Mouse (Mus musculus) olfactory bulb, adult 2 months (tissue): ENCODE measurements at regions not wholly inside any gene's neighbourhood (a gene's known extent, or its start where the extent isn't known, plus 50 kb on each side); places are given as distances from the start of the nearest gene placed in this dataset.

Source experiments
- CTCF ChIP-seq: fragments of 200-500 bp; IDR thresholded peaks from 2 replicates; pipeline ENCODE4 v1.5.1; 2012; ENCODE audit warnings: low read depth, mild to moderate bottlenecking, low read length, moderate library complexity; ENCODE audit not compliant: insufficient read depth
- POLR2A ChIP-seq: fragments of 200-500 bp; IDR thresholded peaks from 2 replicates; pipeline ENCODE4 v1.6.1; 2012; ENCODE audit warnings: mild to moderate bottlenecking, low read depth, low read length, moderate library complexity; ENCODE audit not compliant: insufficient read depth

DNA sequence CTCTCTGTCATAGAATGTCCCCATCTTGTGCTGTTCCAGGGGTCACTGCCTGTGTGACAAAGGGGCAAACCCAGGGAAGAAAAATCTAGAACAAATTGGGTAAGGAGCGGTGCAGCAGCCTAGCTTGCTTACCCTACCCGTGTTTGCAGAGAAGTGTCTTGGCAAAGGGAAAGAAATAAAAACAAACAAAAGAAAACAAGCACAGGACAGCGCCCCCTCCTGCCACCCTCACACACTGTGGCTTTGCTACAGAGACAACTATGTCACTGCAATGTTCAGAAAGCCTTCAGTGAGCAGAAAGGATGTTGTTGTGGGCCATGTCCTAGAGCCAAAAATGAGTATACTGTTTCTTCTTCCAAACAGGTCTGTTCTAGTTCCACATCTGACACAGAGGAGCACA lies 71.5 kb upstream of the Tenm3 start:
- TF ChIP-seq CTCF (no peak), POLR2A (no peak)
